Mouse (Mus musculus) neural tube, embryonic 13.5 days (tissue): ENCODE data around the gene Pacrg. TPM values are rescaled to one million over a fixed set of nuclear protein-coding genes. Genes with fewer than 3 reads are reported as not detected.

Source experiments
- polyA plus RNA-seq: library from polyadenylated mRNA; unstranded; fragments of >200 nt; fragmentation: Nextera tagmentation; extraction: Ambion mirVana; gene quantifications from 2 replicates; pipeline ENCODE4 v1.2.1, GENCODE M21; 2015

The Pacrg gene
- polyA plus RNA-seq, 1 experiment from 2014 or later: 14.2 TPM

Other genes with a start within 250 kb of the Pacrg start
- gene Prkn, start 73 bp upstream of the Pacrg start, polyA plus RNA-seq: 3.0 and 3.6 TPM in 2 replicates